Mouse (Mus musculus): ENCODE results near the gene Gm5089.

DNA sequence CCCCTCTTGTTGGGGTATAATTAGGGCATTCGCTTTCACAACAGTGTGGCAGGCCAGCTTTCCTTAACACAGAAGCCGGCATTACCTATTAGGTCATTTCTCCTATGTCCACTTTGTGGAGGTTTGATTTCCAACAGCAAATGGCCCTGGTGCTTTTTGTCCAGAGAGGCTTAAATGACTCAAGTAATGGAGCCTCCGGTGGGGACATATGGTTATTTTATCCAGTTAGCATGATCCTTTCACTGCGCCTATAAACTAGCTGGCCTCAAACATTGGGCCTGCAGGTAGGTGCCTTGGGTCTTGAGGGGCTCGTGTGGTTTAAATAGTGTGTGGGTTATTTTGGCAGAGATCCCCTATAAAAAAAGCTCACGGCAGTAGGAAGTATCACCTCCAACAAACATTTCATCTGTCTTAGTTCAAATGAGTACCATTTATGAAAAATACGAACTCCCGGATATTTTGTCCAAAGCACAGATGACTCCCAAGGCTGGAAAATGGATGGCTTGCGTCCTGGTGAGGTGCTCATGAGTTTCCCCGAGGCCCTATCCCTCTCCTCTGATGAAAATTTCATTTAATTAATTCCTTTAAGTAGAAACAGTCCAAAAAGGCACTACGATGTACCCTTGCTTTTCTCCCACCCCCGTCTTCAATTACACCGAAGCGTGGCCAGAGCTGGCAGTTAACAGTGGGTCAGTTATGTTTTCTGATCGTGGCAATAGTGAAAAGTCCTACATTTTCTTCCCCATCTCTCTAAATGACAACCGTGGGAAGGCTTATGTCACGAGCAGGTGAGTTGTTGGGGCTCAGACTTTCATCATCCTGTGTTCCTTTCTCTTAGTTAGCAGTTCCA is 64.4 kb downstream of the Gm5089 start:
- no peak for TF ChIP-seq GATA1 (IDR thresholded peaks at IDR 0.05; ENCODE audit: borderline replicate concordance, low read length)
- TF ChIP-seq CTCF (IDR thresholded peaks at IDR 0.05; ENCODE audit: low read depth, low read length), result no peak

All from G1E (cell line).